Comparison of ENCODE assay signal across 8 mouse cellular contexts in genomic region chr11:109343991-109344599, GRCm38 (mm10). TPM values are rescaled to one million over a fixed set of nuclear protein-coding genes. Genes with fewer than 3 reads are reported as not detected.
DNase-seq lines count a peak whose midpoint lies in the region; ATAC-seq and TF ChIP-seq lines count a peak whose summit lies in the region.

No protein-coding gene starts in this region.

- TF ChIP-seq POLR2A in spleen, adult 2 months (IDR thresholded peaks at IDR 0.05; ENCODE audit: low read depth, low read length), result no peak
- TF ChIP-seq POLR2A in brain, embryonic 14.5 days (IDR thresholded peaks at IDR 0.05; ENCODE audit: borderline replicate concordance, extremely low read depth, insufficient read depth, insufficient read length, poor library complexity, severe bottlenecking), result no peak

- peak overlapping the region; percentile 51 for H3K9ac ChIP-seq in heart, embryonic 14.5 days (ENCODE audit: low read length)
- no peak overlapping the region for H3K9ac ChIP-seq in liver, embryonic 14.5 days (replicated peaks)
- H3K9ac ChIP-seq in midbrain, embryonic 15.5 days, result no peak overlapping the region

- no peaks in the 10 kb centered on the region for H3K27me3 ChIP-seq in spleen, adult 2 months (ENCODE audit: control insufficient read depth, insufficient read depth, low read length)
- H3K27me3 ChIP-seq in heart, embryonic 14.5 days (ENCODE audit: control insufficient read depth, insufficient read depth, low read length), result no peaks in the 10 kb centered on the region
- no peaks in the 10 kb centered on the region for H3K27me3 ChIP-seq in liver, embryonic 14.5 days (ENCODE audit: control insufficient read depth, insufficient read depth, low read length)
- no peaks in the 10 kb centered on the region for H3K27me3 ChIP-seq in midbrain, embryonic 15.5 days (replicated peaks)

- peak in 1 of 2 experiments; percentile 25 for DNase-seq in spleen, adult 2 months (ENCODE audit: low read depth in 1 of 2, low spot score in 2 of 2)
- no peak for DNase-seq in spleen, postnatal 14 days (ENCODE audit: low spot score in 2 of 2)
- no peak for DNase-seq in brain, embryonic 14.5 days (ENCODE audit: low read depth)
- no peak for DNase-seq in liver, embryonic 14.5 days (ENCODE audit: low read depth in 3 of 3, low spot score in 3 of 3)
- peak; percentile 81 for DNase-seq in testis, postnatal 10 days (ENCODE audit: low spot score)
- DNase-seq in right cerebral cortex, postnatal 36 days (ENCODE audit: low spot score in 2 of 2), result no peak

- no peak for TF ChIP-seq EP300 in liver, embryonic 14.5 days (IDR thresholded peaks at IDR 0.05; ENCODE audit: low read depth)

- 46% methylated on average over 10 of the region's 10 CpGs for WGBS in spleen, adult 2 months
- WGBS in heart, embryonic 14.5 days, result 14% methylated on average over 10 of the region's 10 CpGs
- 25% methylated on average over 10 of the region's 10 CpGs for WGBS in liver, embryonic 14.5 days (ENCODE audit: insufficient replicate concordance)
- WGBS in midbrain, embryonic 15.5 days, result 36% methylated on average over 10 of the region's 10 CpGs

- ATAC-seq in heart, embryonic 14.5 days (ENCODE audit: insufficient number of reproducible peaks, insufficient read depth, low FRiP score, low read depth), result no peak
- ATAC-seq in liver, embryonic 14.5 days (ENCODE audit: insufficient read depth), result no peak
- no peak for ATAC-seq in midbrain, embryonic 15.5 days (replicated peaks)

- peak; percentile 17; the same call in 1 of the 2 replicates for TF ChIP-seq CTCF in spleen, adult 2 months (IDR thresholded peaks at IDR 0.05; ENCODE audit: extremely low read depth, insufficient read depth, insufficient read length, insufficient replicate concordance)
- TF ChIP-seq CTCF in brain, embryonic 14.5 days (IDR thresholded peaks at IDR 0.05; ENCODE audit: borderline replicate concordance, extremely low read depth, insufficient read depth, insufficient read length), result peak; percentile 52
- TF ChIP-seq CTCF in liver, embryonic 14.5 days (IDR thresholded peaks at IDR 0.05; ENCODE audit: low read depth), result peak; percentile 55

- H3K27ac ChIP-seq in spleen, adult 2 months (ENCODE audit: insufficient read depth, low read length), result no peak overlapping the region
- peak overlapping the region; percentile 54 to 66 for H3K27ac ChIP-seq in heart, embryonic 14.5 days (replicated peaks in 1 of 2; ENCODE audit: control insufficient read depth in 1 of 2, insufficient read depth in 1 of 2, low read depth in 2 of 2, low read length in 2 of 2)
- H3K27ac ChIP-seq in liver, embryonic 14.5 days, result no peak overlapping the region
- no peak overlapping the region for H3K27ac ChIP-seq in midbrain, embryonic 15.5 days

- no peaks in the 10 kb centered on the region for H3K36me3 ChIP-seq in spleen, adult 2 months (ENCODE audit: control insufficient read depth, insufficient read depth, low read length)
- H3K36me3 ChIP-seq in heart, embryonic 14.5 days (ENCODE audit: control insufficient read depth, insufficient read depth, low read length), result no peaks in the 10 kb centered on the region
- no peaks in the 10 kb centered on the region for H3K36me3 ChIP-seq in liver, embryonic 14.5 days (replicated peaks; ENCODE audit: control insufficient read depth, insufficient read depth, low read depth)
- H3K36me3 ChIP-seq in midbrain, embryonic 15.5 days (replicated peaks), result no peaks in the 10 kb centered on the region

- no peak overlapping the region for H3K4me3 ChIP-seq in spleen, adult 2 months (ENCODE audit: extremely low read depth, insufficient read depth, insufficient read length)
- H3K4me3 ChIP-seq in heart, embryonic 14.5 days (ENCODE audit: control insufficient read depth in 1 of 2, insufficient read depth in 1 of 2, low read depth in 1 of 2, low read length in 2 of 2), result no peak overlapping the region
- no peak overlapping the region for H3K4me3 ChIP-seq in liver, embryonic 14.5 days (ENCODE audit: insufficient read depth in 1 of 2, low read depth in 2 of 2, low read length in 2 of 2)
- H3K4me3 ChIP-seq in midbrain, embryonic 15.5 days, result no peak overlapping the region

- no peaks in the 10 kb centered on the region for H3K9me3 ChIP-seq in heart, embryonic 14.5 days (ENCODE audit: control insufficient read depth, low read length)
- H3K9me3 ChIP-seq in liver, embryonic 14.5 days (ENCODE audit: control insufficient read depth, low read length), result no peaks in the 10 kb centered on the region
- no peaks in the 10 kb centered on the region for H3K9me3 ChIP-seq in midbrain, embryonic 15.5 days

- peak overlapping the region; percentile 48 for H3K4me2 ChIP-seq in heart, embryonic 14.5 days (ENCODE audit: low read length)
- no peak overlapping the region for H3K4me2 ChIP-seq in liver, embryonic 14.5 days (ENCODE audit: low read depth)
- no peak overlapping the region for H3K4me2 ChIP-seq in midbrain, embryonic 15.5 days

- peaks cover 8% of the 10 kb centered on the region; the same call in 1 of the 2 replicates for H3K4me1 ChIP-seq in spleen, adult 2 months (ENCODE audit: control insufficient read depth, insufficient read depth, insufficient read length)
- H3K4me1 ChIP-seq in heart, embryonic 14.5 days (ENCODE audit: control insufficient read depth in 2 of 2, insufficient read depth in 2 of 2, low read length in 2 of 2), result peaks cover 22 to 42% of the 10 kb centered on the region in 2 experiments
- H3K4me1 ChIP-seq in liver, embryonic 14.5 days (replicated peaks; ENCODE audit: control insufficient read depth in 2 of 2, insufficient read depth in 2 of 2, low read length in 1 of 2), result peaks cover 3 to 28% of the 10 kb centered on the region in 2 experiments; a peak in 3 of 4 replicates
- peaks cover 6% of the 10 kb centered on the region; the same call in 1 of the 2 replicates for H3K4me1 ChIP-seq in midbrain, embryonic 15.5 days

RNA-seq across cellular contexts. Expression of gene Gna13, which starts 18.5 kb away (rescaled TPM):
- polyA plus RNA-seq in spleen, adult 2 months (2012; rRNA removed), result 22.0 and 29.8 TPM in 2 replicates
- polyA plus RNA-seq in brain, embryonic 14.5 days (2012; rRNA removed), result 26.3 and 30.9 TPM in 2 replicates
- polyA plus RNA-seq in heart, embryonic 14.5 days (2014; fragmentation: Nextera tagmentation; extraction: Ambion mirVana), result 24.7 and 27.0 TPM in 2 replicates
- 7.8 and 9.4 TPM in 2 replicates for polyA plus RNA-seq in liver, embryonic 14.5 days (2012; rRNA removed)
- 13.1 and 15.2 TPM in 2 replicates for polyA plus RNA-seq in liver, embryonic 14.5 days (2014; fragmentation: Nextera tagmentation; extraction: Ambion mirVana)
- 17.3 and 17.4 TPM in 2 replicates for polyA plus RNA-seq in midbrain, embryonic 15.5 days (2015; fragmentation: Nextera tagmentation; extraction: Ambion mirVana)

RNA-seq across cellular contexts. Expression of gene Rgs9, which starts 46.2 kb away (rescaled TPM):
- polyA plus RNA-seq in spleen, adult 2 months (2012; rRNA removed), result 1.8 and 2.0 TPM in 2 replicates
- 10.3 and 15.5 TPM in 2 replicates for polyA plus RNA-seq in brain, embryonic 14.5 days (2012; rRNA removed)
- 0.66 and 0.82 TPM in 2 replicates for polyA plus RNA-seq in heart, embryonic 14.5 days (2014; fragmentation: Nextera tagmentation; extraction: Ambion mirVana)
- polyA plus RNA-seq in liver, embryonic 14.5 days (2012; rRNA removed), result 0.04 and 0.09 TPM in 2 replicates
- polyA plus RNA-seq in liver, embryonic 14.5 days (2014; fragmentation: Nextera tagmentation; extraction: Ambion mirVana), result not detected in 2 replicates
- polyA plus RNA-seq in midbrain, embryonic 15.5 days (2015; fragmentation: Nextera tagmentation; extraction: Ambion mirVana), result 14.5 and 16.0 TPM in 2 replicates

Comparison
In these comparisons a context has a peak if more than half of its experiments do, and no peak if none do; other contexts are left out.
1. H3K27ac ChIP-seq: peak in heart, embryonic 14.5 days (2 of 2); none in spleen, adult 2 months (single experiment), liver, embryonic 14.5 days (single experiment) and midbrain, embryonic 15.5 days (single experiment).
2. Peak in every context shown above with its lines, with median percentiles within 50 percentile points of each other: CTCF ChIP-seq.